Mouse (Mus musculus): ENCODE data around the gene Borcs5.

Borcs5 gene

GRCm38 (mm10) chr6:134639210-134639609, at the start of gene Borcs5:
TSS of gene Borcs5 (plus strand) at chr6:134639510.
- no peak for DNase-seq

DNA sequence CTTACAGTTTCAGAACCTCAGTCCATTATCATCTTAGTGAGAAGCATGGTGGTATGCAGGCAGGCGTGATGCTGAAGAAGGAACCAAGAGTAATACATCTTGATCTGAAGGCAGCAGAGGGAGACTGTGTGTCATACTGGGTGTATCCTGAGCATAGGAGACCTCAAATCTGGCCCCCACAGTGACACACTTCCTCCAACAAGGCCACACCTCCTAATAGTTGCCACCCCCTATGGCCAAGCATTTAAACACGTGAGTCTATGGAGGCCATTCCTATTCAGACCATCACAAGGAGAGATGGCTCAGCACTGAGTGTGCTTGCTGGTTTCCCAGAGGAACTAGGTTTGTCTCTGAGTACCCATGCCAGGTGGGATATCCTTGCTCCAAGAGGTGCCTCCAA, 47.7 kb upstream of the Borcs5 start:
- no peak for DNase-seq

GRCm38 (mm10) chr6:134594569-134595442, 44.5 kb upstream of the Borcs5 start:
- DNase-seq = peak; percentile 74 to 83

DNA sequence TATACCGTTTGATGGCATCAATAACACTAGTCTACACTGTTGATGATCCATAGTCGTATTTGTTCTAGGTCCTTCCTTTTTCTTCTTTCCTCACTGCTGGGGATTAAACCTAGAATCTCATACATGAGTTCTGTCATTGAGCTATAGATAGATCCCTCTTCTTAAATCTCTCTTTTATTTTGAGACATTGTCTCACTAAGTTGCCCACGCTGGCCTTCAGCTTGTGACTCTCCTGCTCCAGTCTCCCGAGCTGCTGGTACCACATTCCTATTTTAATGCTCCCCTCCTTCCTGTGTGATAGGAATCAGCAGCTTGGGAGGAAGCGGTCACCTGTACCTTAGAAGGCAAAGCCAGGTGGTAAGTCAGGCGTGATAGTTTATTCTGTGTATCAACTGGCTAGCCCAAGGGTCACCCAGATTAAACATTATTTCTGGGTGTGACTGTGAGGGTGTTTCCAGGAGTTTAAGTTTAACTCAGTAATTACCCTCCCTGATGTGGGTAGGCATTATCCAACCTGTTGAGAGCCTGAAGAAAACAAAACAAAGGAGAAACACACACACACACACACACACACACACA, 41.6 kb upstream of the Borcs5 start:
- DNase-seq = no peak

DNA sequence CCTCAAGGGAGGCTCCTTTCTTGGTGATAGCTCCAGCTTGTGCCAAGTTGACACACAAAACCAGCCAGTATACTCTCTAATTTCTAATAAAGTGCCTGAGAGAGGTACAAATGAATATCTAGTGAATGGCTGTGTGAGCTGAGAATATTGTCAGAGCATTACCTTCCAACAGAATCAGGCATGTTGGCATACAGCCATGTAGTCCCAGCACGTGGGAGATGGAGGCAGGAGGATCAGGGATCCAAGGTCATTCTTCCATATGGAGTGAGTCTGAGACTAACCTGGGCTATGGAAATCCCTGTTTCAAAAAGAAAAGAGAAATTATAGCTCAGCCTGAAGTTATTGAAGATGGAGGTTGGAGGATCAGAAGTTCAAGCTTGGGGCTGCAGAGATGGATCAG, 40.1 kb upstream of the Borcs5 start:
- DNase-seq = no peak

GRCm38 (mm10) chr6:134601130-134601529, 38.2 kb upstream of the Borcs5 start:
- no peak for DNase-seq

- DNase-seq = no peak
These were observed 37.5 kb upstream of the Borcs5 start for GRCm38 (mm10) chr6:134601766-134602165.

DNA sequence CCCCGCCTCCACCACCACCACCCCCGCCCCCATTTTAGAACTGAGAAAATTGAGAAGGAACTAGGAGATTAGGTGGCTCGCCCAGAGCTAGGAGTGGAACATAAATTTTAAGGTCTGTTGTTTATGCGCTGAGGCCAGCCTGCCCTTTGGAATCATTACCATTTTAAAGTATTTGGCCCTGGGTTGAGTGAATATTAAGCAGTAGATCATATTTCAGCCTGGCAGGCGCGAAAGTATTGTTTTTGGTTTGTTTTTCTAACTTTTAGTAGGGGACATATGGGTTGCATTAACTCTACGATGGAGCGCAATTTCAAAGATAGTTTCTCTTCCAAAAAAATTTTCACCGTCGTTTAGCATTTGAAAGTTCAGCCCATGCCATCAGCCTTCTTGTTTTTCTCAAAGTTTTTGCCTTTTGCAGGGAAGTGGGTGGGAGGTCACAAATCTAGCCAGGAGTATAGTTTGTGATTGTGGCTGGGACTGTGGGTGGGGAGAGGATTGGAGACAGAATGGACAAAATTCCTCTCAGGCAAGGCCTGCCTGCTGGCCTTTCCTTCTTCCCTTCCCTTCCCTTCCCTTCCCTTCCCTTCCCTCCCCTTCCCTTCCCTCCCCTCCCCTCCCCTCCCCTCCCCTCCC, 36.8 kb upstream of the Borcs5 start:
- no peak for DNase-seq

DNA sequence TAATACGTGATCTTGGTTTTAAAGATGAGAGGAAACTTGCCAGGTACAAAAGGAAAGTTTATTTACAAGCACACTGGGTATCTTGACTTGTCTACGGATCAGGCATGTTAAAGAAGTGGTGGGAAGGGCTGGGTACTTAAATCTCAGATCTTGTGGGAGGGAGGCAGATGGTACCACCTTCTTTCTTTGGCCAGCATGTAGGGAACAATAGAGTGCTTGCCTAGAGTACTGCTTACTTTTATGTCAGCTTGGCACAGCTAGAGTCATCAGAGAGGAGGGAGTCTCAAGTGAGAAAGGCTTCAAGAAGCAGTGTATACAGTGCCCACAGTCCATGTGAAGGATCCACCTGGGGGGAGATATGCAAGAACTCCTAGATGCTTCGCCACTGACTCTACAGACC, 34.1 kb upstream of the Borcs5 start:
- DNase-seq = no peak

- DNase-seq = peak; percentile 29 to 60
These were observed 32.8 kb upstream of the Borcs5 start for GRCm38 (mm10) chr6:134606540-134606939.

- DNase-seq = peak in 1 of 2 experiments; percentile 57
These were observed 32.2 kb upstream of the Borcs5 start for GRCm38 (mm10) chr6:134606949-134607746.

DNA sequence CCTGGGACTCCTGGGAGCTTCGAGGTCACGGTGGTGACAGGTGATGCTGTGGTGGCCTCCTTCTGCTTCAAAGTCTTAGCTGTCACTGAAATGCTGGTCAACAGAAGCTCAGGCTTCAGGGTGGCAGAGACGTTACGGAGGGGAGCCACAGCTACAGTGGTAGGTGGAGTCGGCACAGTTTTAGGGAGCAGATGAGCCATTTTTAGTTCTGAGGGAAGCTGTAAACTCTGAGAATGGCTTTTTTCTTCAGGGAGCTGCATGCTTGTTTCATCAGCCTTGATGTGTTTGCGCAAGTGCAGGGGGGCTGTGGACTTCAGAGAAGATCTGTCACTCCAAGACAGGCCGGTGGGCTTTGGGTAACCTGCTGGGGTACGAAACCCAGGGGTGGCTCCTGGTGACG, 28.9 kb upstream of the Borcs5 start:
- no peak for DNase-seq

DNA sequence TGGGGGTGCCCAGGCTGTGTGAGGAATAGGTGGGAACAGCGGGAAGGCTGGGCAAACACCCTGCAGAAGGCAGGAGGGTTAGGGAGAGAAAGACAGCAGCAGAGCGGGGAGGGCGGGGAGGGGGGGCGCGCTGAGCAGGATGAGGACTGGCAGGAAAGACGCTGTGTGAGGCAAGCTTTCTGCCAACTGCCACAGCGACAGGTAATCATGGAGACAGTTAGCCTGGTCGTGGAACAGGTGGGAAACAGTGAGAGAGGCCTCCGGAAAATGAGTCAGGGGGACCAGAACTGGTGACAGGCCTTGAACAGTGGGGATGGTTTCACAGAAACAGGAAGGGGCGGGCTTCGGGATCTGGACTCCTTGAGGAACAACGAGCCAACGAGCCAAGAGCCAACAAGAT, 27.4 kb upstream of the Borcs5 start:
- no peak for DNase-seq

- no peak for DNase-seq
These were observed 25.0 kb upstream of the Borcs5 start for GRCm38 (mm10) chr6:134614322-134614721.

GRCm38 (mm10) chr6:134614723-134615648, 24.3 kb upstream of the Borcs5 start:
- DNase-seq = peak; percentile 87 to 90

GRCm38 (mm10) chr6:134617589-134617988, 21.7 kb upstream of the Borcs5 start:
- DNase-seq = no peak

DNA sequence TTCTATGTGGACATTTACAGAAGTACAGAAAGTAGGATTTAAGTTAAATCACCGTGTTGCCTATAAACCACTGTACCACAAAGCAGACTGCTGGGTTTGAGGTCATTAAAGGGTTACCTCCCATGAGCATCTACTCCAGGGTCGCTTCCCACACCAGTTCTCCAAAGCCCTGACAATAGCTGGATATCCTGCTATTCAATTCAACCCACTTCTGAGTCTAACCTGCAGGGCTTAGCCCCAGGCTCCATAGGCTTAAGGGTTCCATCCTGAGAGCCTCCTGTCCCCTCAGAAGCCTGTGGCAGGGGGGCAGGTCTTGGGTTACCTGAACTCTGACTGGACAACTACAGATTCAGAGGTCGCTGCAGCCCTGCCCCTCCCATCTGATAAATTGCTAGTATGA, 19.2 kb upstream of the Borcs5 start:
- DNase-seq = no peak

DNA sequence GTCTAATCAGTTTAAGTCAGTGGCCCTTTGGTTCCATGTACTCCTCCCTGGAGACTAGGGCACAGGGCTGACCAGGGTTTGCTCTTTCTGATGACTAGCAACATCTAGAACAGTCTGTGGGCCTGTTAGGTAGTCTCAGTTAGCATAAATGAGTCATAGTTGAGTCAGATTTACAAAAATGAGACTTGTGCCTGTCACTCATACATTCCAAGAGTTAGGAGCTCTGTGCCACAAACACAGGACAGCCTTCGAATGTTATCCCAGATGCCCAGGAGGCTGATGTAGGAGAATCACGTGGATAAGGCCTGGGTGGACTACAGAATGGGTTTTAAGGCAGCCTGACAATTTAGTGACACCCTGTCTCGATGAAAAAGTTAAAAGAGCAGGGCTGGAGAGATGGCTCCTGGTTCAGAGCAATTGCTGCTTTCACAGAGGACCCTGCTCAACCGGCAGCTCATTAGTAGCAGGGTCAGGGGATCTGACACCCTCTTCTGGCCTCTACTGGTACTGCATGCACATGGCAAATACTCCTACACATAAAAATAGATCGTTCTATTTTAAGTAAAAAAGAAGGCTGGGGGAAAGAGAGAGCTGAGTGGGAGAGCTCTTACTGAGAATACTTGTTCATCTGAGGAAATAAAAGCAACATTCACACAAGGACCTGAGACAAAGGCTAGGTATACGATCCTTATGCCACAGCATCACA, 18.3 kb upstream of the Borcs5 start:
- peak in 1 of 2 experiments; percentile 60 for DNase-seq

DNA sequence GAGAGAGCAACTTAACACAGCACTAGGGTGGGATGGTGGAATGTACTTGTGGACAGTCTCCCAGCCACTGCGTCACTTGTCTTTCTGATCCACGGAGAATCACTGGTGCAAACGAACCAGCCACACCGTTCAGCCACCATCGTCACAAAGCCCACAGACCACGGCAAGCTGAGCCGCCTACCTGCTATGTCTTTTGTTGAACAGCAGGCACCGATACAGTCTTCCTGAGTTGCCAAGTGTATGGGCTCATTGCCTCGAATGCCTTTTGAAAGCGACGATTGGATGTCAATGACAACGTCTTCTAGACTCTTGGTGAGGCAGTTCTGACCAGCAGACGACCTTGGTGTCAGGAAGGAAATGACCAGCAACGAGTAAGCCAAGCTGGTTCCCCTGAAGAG, 17.8 kb upstream of the Borcs5 start:
- DNase-seq = no peak

GRCm38 (mm10) chr6:134625431-134625830, 13.9 kb upstream of the Borcs5 start:
- DNase-seq = no peak

GRCm38 (mm10) chr6:134626564-134626963, 12.7 kb upstream of the Borcs5 start:
- DNase-seq = no peak

Measured in lung, postnatal 4 days (tissue).